Mouse (Mus musculus) embryonic facial prominence, embryonic 11.5 days (tissue): ENCODE measurements around the gene Krtap28-13. TPM values are rescaled to one million over a fixed set of nuclear protein-coding genes. Genes with fewer than 3 reads are reported as not detected.

Experiments used
- ATAC-seq: fragments of 200-750 bp; cut with Nextera tagmentation; replicated peaks from 2 replicates; pipeline ENCODE4 v1.8.0; 2017; ENCODE audit warnings: low read depth; ENCODE audit not compliant: insufficient number of reproducible peaks, low FRiP score, low TSS enrichment
- DNase-seq: peaks from one replicate; pipeline ENCODE4 v3.0.0-alpha.2; 2015; ENCODE audit warnings: low spot score
- H3K27ac ChIP-seq: fragments of 300-500 bp; sonication (generic); replicated peaks from 2 replicates; pipeline ENCODE4 v1.5.1; 2014; ENCODE audit warnings: mild to moderate bottlenecking, low read depth, low read length, control low read depth
- H3K27me3 ChIP-seq: fragments of 300-500 bp; sonication (generic); 2 replicates; pipeline ENCODE4 v1.6.1; 2014; ENCODE audit warnings: mild to moderate bottlenecking, low read length, moderate library complexity, mixed read lengths; ENCODE audit not compliant: control insufficient read depth, insufficient read depth
- H3K36me3 ChIP-seq: fragments of 300-500 bp; sonication (generic); replicated peaks from 2 replicates; pipeline ENCODE4 v1.6.1; 2014; ENCODE audit warnings: low read depth, mild to moderate bottlenecking, low read length, moderate library complexity, mixed read lengths; ENCODE audit not compliant: control insufficient read depth, insufficient read depth
- H3K4me1 ChIP-seq: fragments of 300-500 bp; sonication (generic); 2 replicates; pipeline ENCODE4 v1.6.1; 2014; ENCODE audit warnings: low read length, mixed read lengths; ENCODE audit not compliant: control insufficient read depth, insufficient read depth
- H3K4me2 ChIP-seq: fragments of 300-500 bp; sonication (generic); 2 replicates; pipeline ENCODE4 v1.6.1; 2014; ENCODE audit warnings: low read depth, mild to moderate bottlenecking, control low read depth, low read length, moderate library complexity
- H3K4me3 ChIP-seq: fragments of 300-500 bp; sonication (generic); 2 replicates; pipeline ENCODE4 v1.5.1; 2014; ENCODE audit warnings: low read depth, low read length, control low read depth
- H3K9ac ChIP-seq: fragments of 300-500 bp; sonication (generic); replicated peaks from 2 replicates; pipeline ENCODE4 v1.6.1; 2014; ENCODE audit warnings: mild to moderate bottlenecking, control low read depth, low read length
- H3K9me3 ChIP-seq: fragments of 300-500 bp; sonication (generic); replicated peaks from 2 replicates; pipeline ENCODE4 v1.6.1; 2016; ENCODE audit warnings: mild to moderate bottlenecking, low read length, inconsistent platforms, mixed read lengths; ENCODE audit not compliant: control insufficient read depth
- WGBS: fragments of 180-500 bp; shearing (Covaris S2); extraction: QIAGEN DNeasy Blood & Tissue Kit; methylation state at CpG from one replicate; pipeline ENCODE4 v1.1.7; 2014; 5-methylcytosine and 5-hydroxymethylcytosine counted together
- polyA plus RNA-seq: library from polyadenylated mRNA; unstranded; fragments of >200 nt; fragmentation: Nextera tagmentation; extraction: Ambion mirVana; gene quantifications from 2 replicates; pipeline ENCODE4 v1.2.1, GENCODE M21; 2014

The Krtap28-13 gene
- polyA plus RNA-seq, 1 experiment from 2014 or later = not detected

DNA sequence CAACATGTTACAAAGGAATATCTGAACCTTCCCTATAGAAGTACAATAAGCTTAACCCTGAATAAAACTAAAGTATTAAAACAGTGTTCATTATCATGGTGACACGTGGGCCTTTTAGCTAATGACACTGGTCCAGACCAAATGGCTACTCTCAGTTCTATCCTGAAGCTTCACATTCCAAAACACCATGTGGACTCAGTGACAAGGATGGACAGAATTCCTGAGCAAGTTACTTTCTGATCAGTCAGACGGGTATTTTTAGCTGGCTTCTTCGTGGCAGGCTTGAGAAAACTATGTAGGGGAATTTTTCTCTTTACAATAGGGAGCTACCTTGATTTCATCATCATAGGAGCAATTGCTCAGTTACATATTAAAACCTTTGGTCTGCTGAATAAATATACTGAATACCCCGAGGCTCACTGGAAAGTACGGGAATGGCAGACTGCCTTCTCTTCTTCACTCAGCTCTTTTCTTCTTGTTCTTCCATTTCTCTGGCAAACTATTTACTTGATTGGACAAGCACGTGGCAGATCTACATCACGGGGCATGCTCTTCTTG lies 38.9 kb downstream of the Krtap28-13 start:
- Histone ChIP-seq H3K9ac (no peak overlapping the region), H3K4me1 (no peaks in the 10 kb centered on the region), H3K36me3 (no peaks in the 10 kb centered on the region), H3K4me2 (no peak overlapping the region), H3K27ac (no peak overlapping the region), H3K27me3 (no peaks in the 10 kb centered on the region), H3K4me3 (no peak overlapping the region), H3K9me3 (no peaks in the 10 kb centered on the region)
- no peak for DNase-seq
- 76% methylated on average over 7 of the region's 7 CpGs for WGBS
- ATAC-seq = no peak

DNA sequence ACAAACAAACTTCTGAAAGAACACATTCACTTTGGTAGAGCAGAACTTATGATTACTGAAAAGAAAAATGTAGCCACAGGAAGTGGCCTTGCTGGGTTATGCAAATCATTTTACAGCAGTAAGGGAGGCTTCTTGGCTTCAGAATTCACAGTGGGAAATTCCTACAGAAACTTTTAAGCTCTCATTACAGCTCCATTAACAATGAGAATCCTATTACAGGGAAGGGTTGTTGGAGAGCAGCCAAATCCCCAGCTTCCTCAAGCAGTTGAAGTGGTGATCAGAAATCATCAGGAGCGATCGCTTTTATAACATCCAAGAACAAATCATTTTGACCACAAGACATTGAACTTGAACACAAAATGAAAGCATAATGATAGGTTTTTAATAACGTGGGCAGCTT lies 41.2 kb downstream of the Krtap28-13 start:
- no peak for ATAC-seq

DNA sequence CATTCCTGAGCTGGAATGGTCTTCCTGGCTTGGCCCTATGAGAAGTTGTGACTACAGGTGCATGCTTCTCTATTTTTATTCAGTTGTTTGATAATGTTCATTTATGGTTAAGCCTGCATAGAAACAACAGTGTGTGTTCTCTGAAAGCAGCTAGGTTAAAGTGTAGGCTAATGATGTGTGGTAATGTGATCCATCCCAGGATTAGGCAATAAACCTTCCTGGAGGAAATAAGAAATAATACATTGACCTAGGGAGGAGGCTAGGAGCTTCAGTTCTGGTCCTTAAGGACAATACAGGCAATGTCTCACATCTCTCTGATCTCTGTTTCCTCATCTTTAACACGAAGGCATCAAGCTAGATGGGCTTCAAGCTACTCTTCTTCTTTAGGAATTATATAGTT lies 44.7 kb downstream of the Krtap28-13 start:
- no peaks in the 10 kb centered on the region for H3K27me3 ChIP-seq
- H3K4me1 ChIP-seq = no peaks in the 10 kb centered on the region
- H3K36me3 ChIP-seq = no peaks in the 10 kb centered on the region
- WGBS = 62% methylated on average over 1 of the region's 1 CpGs
- no peak overlapping the region for H3K4me3 ChIP-seq
- ATAC-seq (no peak), DNase-seq (no peak)
- H3K9me3 ChIP-seq = no peaks in the 10 kb centered on the region
- no peak overlapping the region for H3K4me2 ChIP-seq
- H3K27ac ChIP-seq = no peak overlapping the region
- no peak overlapping the region for H3K9ac ChIP-seq

More for the DNA sequence above, 41.2 kb downstream of the Krtap28-13 start:
- H3K36me3 ChIP-seq = no peaks in the 10 kb centered on the region
- H3K4me3 ChIP-seq = no peak overlapping the region
- no peak overlapping the region for H3K4me2 ChIP-seq
- WGBS = 59% methylated on average over 3 of the region's 3 CpGs
- no peaks in the 10 kb centered on the region for H3K27me3 ChIP-seq
- no peaks in the 10 kb centered on the region for H3K4me1 ChIP-seq
- no peak overlapping the region for H3K27ac ChIP-seq
- H3K9ac ChIP-seq = no peak overlapping the region
- DNase-seq = peak; percentile 37
- H3K9me3 ChIP-seq = no peaks in the 10 kb centered on the region

DNA sequence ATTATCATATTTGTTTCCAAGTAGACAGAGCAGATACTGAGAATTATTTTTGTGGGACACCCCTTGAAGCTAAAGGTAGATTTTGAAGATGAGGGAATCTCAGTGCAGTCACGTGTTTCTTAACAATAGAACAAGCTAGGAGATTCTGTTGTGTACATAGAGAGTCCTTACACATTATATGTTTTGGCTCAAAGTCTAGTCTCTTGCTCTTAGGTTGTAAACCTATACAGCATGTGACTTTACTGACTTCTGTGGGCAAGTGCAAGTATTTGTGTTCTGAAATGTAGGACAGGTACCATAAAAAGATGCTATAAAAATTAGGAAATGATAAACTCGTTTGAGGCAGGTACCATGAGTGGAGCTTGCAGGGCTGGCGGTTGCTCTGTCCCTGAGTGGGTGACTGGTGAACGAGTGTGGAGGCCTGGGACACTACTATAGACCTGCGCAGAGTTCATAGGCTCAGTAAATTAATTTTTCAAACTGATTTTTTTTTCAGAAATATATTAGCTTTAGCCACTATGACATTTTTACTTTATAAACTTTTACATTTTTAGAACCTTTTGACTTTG lies 46.8 kb downstream of the Krtap28-13 start:
- Histone ChIP-seq H3K4me1 (no peaks in the 10 kb centered on the region), H3K27me3 (no peaks in the 10 kb centered on the region), H3K4me3 (no peak overlapping the region), H3K36me3 (no peaks in the 10 kb centered on the region), H3K4me2 (no peak overlapping the region), H3K9me3 (no peaks in the 10 kb centered on the region), H3K27ac (no peak overlapping the region), H3K9ac (no peak overlapping the region)
- 80% methylated on average over 5 of the region's 5 CpGs for WGBS
- ATAC-seq = no peak
- DNase-seq = no peak

DNA sequence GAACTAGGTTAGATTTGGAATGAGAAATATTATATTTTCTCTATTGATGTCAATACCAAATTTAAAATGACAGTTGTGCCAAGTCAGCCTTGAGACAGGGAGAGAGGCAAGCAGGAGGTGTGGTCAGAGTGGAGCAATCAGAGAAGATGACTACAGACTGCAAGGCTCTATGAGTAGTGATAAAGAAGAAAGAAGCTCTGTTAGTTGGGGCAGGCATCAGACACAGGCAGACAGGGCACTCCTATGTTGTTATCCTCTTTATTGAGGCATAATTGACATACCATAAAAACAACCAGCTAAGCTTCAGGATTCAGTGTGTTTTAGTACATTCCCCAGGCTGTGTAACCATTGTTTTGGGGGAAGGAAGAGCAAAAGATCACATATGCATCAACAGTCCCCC lies 50.3 kb downstream of the Krtap28-13 start:
- no peaks in the 10 kb centered on the region for H3K4me1 ChIP-seq
- H3K27ac ChIP-seq = no peak overlapping the region
- ATAC-seq = no peak
- H3K36me3 ChIP-seq = no peaks in the 10 kb centered on the region
- no peak overlapping the region for H3K9ac ChIP-seq
- H3K4me2 ChIP-seq = no peak overlapping the region
- no peak for DNase-seq
- H3K27me3 ChIP-seq = no peaks in the 10 kb centered on the region
- no peak overlapping the region for H3K4me3 ChIP-seq
- H3K9me3 ChIP-seq = no peaks in the 10 kb centered on the region

Other genes with a start within 250 kb of the Krtap28-13 start
- gene Agfg1, start 221.4 kb upstream of the Krtap28-13 start, polyA plus RNA-seq = 48.6 and 51.6 TPM in 2 replicates
- gene A030005L19Rik, start 147.6 kb upstream of the Krtap28-13 start, polyA plus RNA-seq = not detected in 2 replicates
- gene A030014E15Rik, start 136.0 kb upstream of the Krtap28-13 start, polyA plus RNA-seq = not detected in 2 replicates
- not detected in 2 replicates for gene Gm6217, start 129.5 kb upstream of the Krtap28-13 start, polyA plus RNA-seq
- not detected in 2 replicates for gene A030003K21Rik, start 117.5 kb upstream of the Krtap28-13 start, polyA plus RNA-seq
- not detected in 2 replicates for gene Gm7544, start 104.9 kb upstream of the Krtap28-13 start, polyA plus RNA-seq
- not detected in 2 replicates for gene Gm47955, start 100.6 kb upstream of the Krtap28-13 start, polyA plus RNA-seq
- not detected in 2 replicates for gene Gm47959, start 60.4 kb upstream of the Krtap28-13 start, polyA plus RNA-seq
- 0.35 and 0.60 TPM in 2 replicates for gene Slc19a3, start 22.5 kb upstream of the Krtap28-13 start, polyA plus RNA-seq
- not detected in 2 replicates for gene Krtap28-10, start 18.4 kb upstream of the Krtap28-13 start, polyA plus RNA-seq
- not detected in 2 replicates for gene Gm47969, start 16.0 kb upstream of the Krtap28-13 start, polyA plus RNA-seq
- not detected in 2 replicates for gene A030005K14Rik, start 1.6 kb upstream of the Krtap28-13 start, polyA plus RNA-seq
- gene Ccl20, start 55.8 kb downstream of the Krtap28-13 start, polyA plus RNA-seq = not detected in 2 replicates
- not detected in 2 replicates for gene Daw1, start 98.8 kb downstream of the Krtap28-13 start, polyA plus RNA-seq